Mouse (Mus musculus): ENCODE results near the gene Sgpp1. TPM values are rescaled to one million over a fixed set of nuclear protein-coding genes. Genes with fewer than 3 reads are reported as not detected.
"Not testable (repeated sequence)": the region's sequence is repeated elsewhere in the genome, so short reads cannot be mapped to it uniquely, and the experiment has no call there.

Gene Sgpp1
- polyA plus RNA-seq, 1 experiment from 2014 or later = 27.0 TPM

DNA sequence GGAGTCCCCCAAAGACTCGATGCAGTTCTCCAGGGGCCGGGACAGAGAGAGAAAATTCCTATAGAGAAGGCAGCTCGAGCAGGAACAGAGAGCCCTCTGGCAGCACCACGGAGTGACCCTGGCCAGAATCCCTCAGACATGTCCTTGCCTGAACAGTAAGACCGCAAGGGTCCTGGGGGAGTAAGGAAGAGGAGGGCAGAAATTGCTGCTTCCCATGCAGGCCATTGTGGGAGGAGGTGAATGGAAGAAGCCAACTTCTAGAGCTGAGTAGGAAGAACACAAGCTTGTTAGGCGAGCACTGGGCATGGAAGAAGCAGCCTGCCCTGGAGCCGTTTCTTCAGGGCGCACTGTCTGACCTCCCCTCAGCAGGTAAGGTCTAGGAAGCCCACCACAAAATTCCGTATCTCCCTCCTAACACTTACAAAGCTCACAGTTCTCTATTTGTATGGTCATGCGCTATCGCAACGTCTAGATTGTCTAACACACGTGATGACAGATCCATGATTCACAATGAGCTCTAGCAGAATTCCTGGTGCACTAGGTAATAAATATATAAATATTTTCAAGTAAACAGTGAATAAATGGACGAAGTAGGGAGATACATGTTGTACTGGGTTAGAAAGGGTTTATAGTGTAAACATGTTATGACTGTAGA is 33.3 kb downstream of the Sgpp1 start:
- H3K9me3 ChIP-seq (replicated peaks; ENCODE audit: low read length) = no peaks in the 10 kb centered on the region
- 55% methylated on average over 14 of the region's 14 CpGs for WGBS
- peak overlapping the region; percentile 19; the same call in 1 of the 2 replicates for H3K9ac ChIP-seq (ENCODE audit: low read depth, low read length)
- peak overlapping the region; percentile 60 for H3K27ac ChIP-seq
- 0 out of 2 replicates have a peak, but pooled peaks cover 3% of the 10 kb centered on the region for H3K4me1 ChIP-seq (replicated peaks; ENCODE audit: insufficient read depth, low read length)
- DNase-seq (ENCODE audit: low spot score) = no peak
- no peaks in the 10 kb centered on the region for H3K27me3 ChIP-seq (ENCODE audit: insufficient read depth, low read length)
- TF ChIP-seq CTCF (IDR thresholded peaks at IDR 0.05; ENCODE audit: low read depth) = no peak
- no peak for ATAC-seq (replicated peaks; ENCODE audit: low FRiP score, low read depth)
- peak overlapping the region; percentile 46 for H3K4me2 ChIP-seq (ENCODE audit: low read length)
- H3K36me3 ChIP-seq (ENCODE audit: insufficient read depth, low read length) = no peaks in the 10 kb centered on the region
- H3K4me3 ChIP-seq (replicated peaks; ENCODE audit: low read depth, low read length) = peak overlapping the region; percentile 6; the same call in 1 of the 2 replicates

DNA sequence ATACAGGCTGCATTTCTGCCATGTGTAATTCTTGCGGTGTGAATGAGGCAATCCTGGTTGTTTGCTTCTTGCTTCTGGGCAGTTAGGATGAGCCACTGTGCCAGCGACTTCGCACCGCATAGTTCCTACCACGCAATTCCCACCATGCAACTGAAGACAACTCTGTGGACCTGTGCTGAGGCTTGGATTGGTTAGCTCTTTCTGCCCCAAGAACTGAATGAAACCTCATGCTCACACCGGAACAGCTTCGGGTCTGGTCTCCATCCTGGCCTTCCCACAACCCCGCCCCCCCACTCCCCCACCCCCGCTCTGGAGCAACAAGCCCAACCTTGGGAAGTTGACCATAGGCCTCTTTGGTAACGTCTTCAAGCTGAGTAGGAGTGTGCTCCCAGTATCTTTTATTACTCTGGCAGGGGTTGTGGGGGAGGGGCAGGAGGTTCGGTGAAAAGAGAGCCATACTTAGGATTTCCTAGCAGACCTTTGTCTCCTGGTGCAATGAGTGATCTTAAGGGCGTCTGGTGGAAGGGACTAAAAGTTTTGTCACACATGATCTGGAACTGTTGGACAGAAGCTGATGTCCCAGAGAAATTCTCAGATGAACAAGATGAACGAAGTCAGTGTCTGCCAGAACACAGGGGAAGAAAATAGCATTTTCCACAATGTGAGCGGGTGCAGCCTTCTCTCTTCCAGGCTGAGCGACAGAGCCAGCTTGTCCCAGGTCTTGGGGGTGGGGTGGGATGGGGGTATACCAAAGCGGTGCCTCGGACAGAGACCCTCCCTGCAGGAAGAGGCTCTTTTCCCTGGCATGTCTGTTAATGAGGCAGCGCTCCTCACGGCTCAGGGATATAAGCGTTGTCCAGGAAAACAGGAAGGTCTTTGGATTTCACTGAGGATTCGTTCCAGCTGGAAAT is 34.1 kb downstream of the Sgpp1 start:
- 20% methylated on average over 21 of the region's 21 CpGs for WGBS
- H3K4me1 ChIP-seq (replicated peaks; ENCODE audit: insufficient read depth, low read length) = 0 out of 2 replicates have a peak, but pooled peaks cover 3% of the 10 kb centered on the region
- H3K27ac ChIP-seq = peak overlapping the region; percentile 60
- peak overlapping the region; percentile 6; the same call in 1 of the 2 replicates for H3K4me3 ChIP-seq (replicated peaks; ENCODE audit: low read depth, low read length)
- ATAC-seq (replicated peaks; ENCODE audit: low FRiP score, low read depth) (peak; percentile 87), DNase-seq (ENCODE audit: low spot score) (peak; percentile 68)
- H3K4me2 ChIP-seq (ENCODE audit: low read length) = peak overlapping the region; percentile 46
- H3K9me3 ChIP-seq (replicated peaks; ENCODE audit: low read length) = no peaks in the 10 kb centered on the region
- H3K9ac ChIP-seq (ENCODE audit: low read depth, low read length) = peak overlapping the region; percentile 19; the same call in 1 of the 2 replicates
- H3K36me3 ChIP-seq (ENCODE audit: insufficient read depth, low read length) = no peaks in the 10 kb centered on the region
- TF ChIP-seq CTCF (IDR thresholded peaks at IDR 0.05; ENCODE audit: low read depth) = no peak
- no peaks in the 10 kb centered on the region for H3K27me3 ChIP-seq (ENCODE audit: insufficient read depth, low read length)

- no peak overlapping the region for H3K27ac ChIP-seq
- H3K4me3 ChIP-seq (replicated peaks; ENCODE audit: low read depth, low read length) = no peak overlapping the region
- H3K9me3 ChIP-seq (replicated peaks; ENCODE audit: low read length) = no peaks in the 10 kb centered on the region
- DNase-seq (ENCODE audit: low spot score) (no peak), ATAC-seq (replicated peaks; ENCODE audit: low FRiP score, low read depth) (no peak)
- no peaks in the 10 kb centered on the region for H3K36me3 ChIP-seq (ENCODE audit: insufficient read depth, low read length)
- 95% methylated on average over 3 of the region's 3 CpGs for WGBS
- 0 out of 2 replicates have a peak, but pooled peaks cover 3% of the 10 kb centered on the region for H3K4me1 ChIP-seq (replicated peaks; ENCODE audit: insufficient read depth, low read length)
- H3K9ac ChIP-seq (ENCODE audit: low read depth, low read length) = no peak overlapping the region
- no peaks in the 10 kb centered on the region for H3K27me3 ChIP-seq (ENCODE audit: insufficient read depth, low read length)
- H3K4me2 ChIP-seq (ENCODE audit: low read length) = no peak overlapping the region
- TF ChIP-seq CTCF (IDR thresholded peaks at IDR 0.05; ENCODE audit: low read depth) = no peak
These were observed 36.8 kb downstream of the Sgpp1 start for GRCm38 (mm10) chr12:75698692-75699091.

GRCm38 (mm10) chr12:75695845-75696244 is 39.7 kb downstream of the Sgpp1 start:
- 73% methylated on average over 1 of the region's 1 CpGs for WGBS
- not testable (repeated sequence) for H3K9me3 ChIP-seq (replicated peaks; ENCODE audit: low read length); H3K36me3 ChIP-seq (ENCODE audit: insufficient read depth, low read length); H3K4me3 ChIP-seq (replicated peaks; ENCODE audit: low read depth, low read length); H3K27me3 ChIP-seq (ENCODE audit: insufficient read depth, low read length); H3K4me2 ChIP-seq (ENCODE audit: low read length); DNase-seq (ENCODE audit: low spot score); H3K9ac ChIP-seq (ENCODE audit: low read depth, low read length); H3K27ac ChIP-seq; ATAC-seq (replicated peaks; ENCODE audit: low FRiP score, low read depth); H3K4me1 ChIP-seq (replicated peaks; ENCODE audit: insufficient read depth, low read length)

GRCm38 (mm10) chr12:75689003-75689402 is 46.5 kb downstream of the Sgpp1 start:
- WGBS = 87% methylated on average over 2 of the region's 2 CpGs

GRCm38 (mm10) chr12:75687314-75687713 is 48.2 kb downstream of the Sgpp1 start:
- Histone ChIP-seq H3K4me2 (ENCODE audit: low read length) (no peak overlapping the region), H3K27me3 (ENCODE audit: insufficient read depth, low read length) (no peaks in the 10 kb centered on the region), H3K27ac (no peak overlapping the region), H3K4me3 (replicated peaks; ENCODE audit: low read depth, low read length) (no peak overlapping the region), H3K9me3 (replicated peaks; ENCODE audit: low read length) (no peaks in the 10 kb centered on the region), H3K9ac (ENCODE audit: low read depth, low read length) (no peak overlapping the region), H3K36me3 (ENCODE audit: insufficient read depth, low read length) (no peaks in the 10 kb centered on the region), H3K4me1 (replicated peaks; ENCODE audit: insufficient read depth, low read length) (no peaks in the 10 kb centered on the region)
- DNase-seq (ENCODE audit: low spot score) (no peak), ATAC-seq (replicated peaks; ENCODE audit: low FRiP score, low read depth) (no peak)
- no peak for TF ChIP-seq CTCF (IDR thresholded peaks at IDR 0.05; ENCODE audit: low read depth)
- WGBS = 51% methylated on average over 4 of the region's 4 CpGs

More at GRCm38 (mm10) chr12:75689003-75689402, 46.5 kb downstream of the Sgpp1 start:
- Histone ChIP-seq H3K36me3 (ENCODE audit: insufficient read depth, low read length) (no peaks in the 10 kb centered on the region), H3K27ac (no peak overlapping the region), H3K4me3 (replicated peaks; ENCODE audit: low read depth, low read length) (no peak overlapping the region), H3K4me2 (ENCODE audit: low read length) (no peak overlapping the region), H3K9ac (ENCODE audit: low read depth, low read length) (no peak overlapping the region), H3K4me1 (replicated peaks; ENCODE audit: insufficient read depth, low read length) (no peaks in the 10 kb centered on the region), H3K27me3 (ENCODE audit: insufficient read depth, low read length) (no peaks in the 10 kb centered on the region), H3K9me3 (replicated peaks; ENCODE audit: low read length) (no peaks in the 10 kb centered on the region)
- no peak for DNase-seq (ENCODE audit: low spot score)
- TF ChIP-seq CTCF (IDR thresholded peaks at IDR 0.05; ENCODE audit: low read depth) = no peak
- ATAC-seq (replicated peaks; ENCODE audit: low FRiP score, low read depth) = no peak

- H3K4me3 ChIP-seq (replicated peaks; ENCODE audit: low read depth, low read length); H3K27me3 ChIP-seq (ENCODE audit: insufficient read depth, low read length); H3K36me3 ChIP-seq (ENCODE audit: insufficient read depth, low read length); H3K27ac ChIP-seq; H3K9me3 ChIP-seq (replicated peaks; ENCODE audit: low read length); H3K4me2 ChIP-seq (ENCODE audit: low read length); DNase-seq (ENCODE audit: low spot score); H3K4me1 ChIP-seq (replicated peaks; ENCODE audit: insufficient read depth, low read length); H3K9ac ChIP-seq (ENCODE audit: low read depth, low read length); ATAC-seq (replicated peaks; ENCODE audit: low FRiP score, low read depth): not testable (repeated sequence)
- WGBS = 71% methylated on average over 4 of the region's 4 CpGs
These were observed 51.5 kb downstream of the Sgpp1 start for GRCm38 (mm10) chr12:75684026-75684425.
